Mouse (Mus musculus): ENCODE measurements around the gene Zfp882. TPM values are rescaled to one million over a fixed set of nuclear protein-coding genes. Genes with fewer than 3 reads are reported as not detected.
A peak's percentile ranks its signal among the peaks of the same experiment; 100 is the strongest.
"Not testable (repeated sequence)": the region's sequence is repeated elsewhere in the genome, so short reads cannot be mapped to it uniquely, and the experiment has no call there.

Zfp882 gene
- total and polyA plus RNA-seq, 3 experiments: 12.4 to 16.1 TPM; not detected in 1

- TF ChIP-seq POLR2A (IDR thresholded peaks at IDR 0.05; ENCODE audit: control insufficient read depth in 1 of 2, insufficient read depth in 1 of 2, low read depth in 1 of 2, low read length in 2 of 2, poor library complexity in 1 of 2): no peak
- TF ChIP-seq MYB (IDR thresholded peaks at IDR 0.05; ENCODE audit: low read depth, low read length): peak; percentile 44; the same call in 1 of the 2 replicates
- no peak for TF ChIP-seq E2F4 (IDR thresholded peaks at IDR 0.05; ENCODE audit: borderline replicate concordance, low read depth, low read length)
- TF ChIP-seq ETS1 (IDR thresholded peaks at IDR 0.05; ENCODE audit: low read depth, low read length): peak; percentile 80
- peak; percentile 78 for TF ChIP-seq GATA1 (IDR thresholded peaks at IDR 0.05; ENCODE audit: low read depth, low read length)
- no peak for TF ChIP-seq POLR2AphosphoS2 (IDR thresholded peaks at IDR 0.05; ENCODE audit: low read length)
- peak; percentile 67 for TF ChIP-seq GABPA (IDR thresholded peaks at IDR 0.05; ENCODE audit: low read depth, low read length)
- TF ChIP-seq MYC (IDR thresholded peaks at IDR 0.05; ENCODE audit: low read depth, low read length): peak; percentile 53; the same call in 1 of the 2 replicates
- no peak for TF ChIP-seq UBTF (IDR thresholded peaks at IDR 0.05; ENCODE audit: borderline replicate concordance, insufficient read depth, low read depth, low read length)
- TF ChIP-seq ZNF384 (IDR thresholded peaks at IDR 0.05; ENCODE audit: low read depth, low read length): no peak
- TF ChIP-seq MAZ (IDR thresholded peaks at IDR 0.05; ENCODE audit: low read depth, low read length): no peak
- peak; percentile 84 for TF ChIP-seq TAL1 (IDR thresholded peaks at IDR 0.05; ENCODE audit: low read length)
- no peak for TF ChIP-seq CHD2 (IDR thresholded peaks at IDR 0.05; ENCODE audit: low read length)
- 0 out of 2 replicates have a peak, but pooled peaks have one; percentile 39 for TF ChIP-seq JUND (IDR thresholded peaks at IDR 0.05; ENCODE audit: low read depth, low read length)
- TF ChIP-seq ZC3H11A (IDR thresholded peaks at IDR 0.05; ENCODE audit: low read depth, low read length): no peak
These were observed 19.4 kb downstream of the Zfp882 start (continued) for GRCm38 (mm10) chr8:71927779-71928178.

- not testable (repeated sequence) for H3K4me3 ChIP-seq (ENCODE audit: control insufficient read depth in 1 of 2, insufficient read depth in 1 of 2, low read depth in 2 of 2, low read length in 2 of 2); H3K9ac ChIP-seq (ENCODE audit: control insufficient read depth, low read depth, low read length, poor library complexity, severe bottlenecking); DNase-seq (ENCODE audit: low read depth, low spot score); H3K27me3 ChIP-seq (ENCODE audit: control insufficient read depth in 1 of 2, insufficient read depth in 2 of 2, low read length in 2 of 2); H3K9me3 ChIP-seq (replicated peaks; ENCODE audit: insufficient read depth, low read length); H3K27ac ChIP-seq (ENCODE audit: control insufficient read depth, low read depth, low read length); H3K79me2 ChIP-seq (ENCODE audit: control insufficient read depth, insufficient read depth, low read length, poor library complexity)
- peak; percentile 77 for TF ChIP-seq TBP (IDR thresholded peaks at IDR 0.05; ENCODE audit: low read depth, low read length)
- Histone ChIP-seq H3K4me1 (ENCODE audit: control insufficient read depth in 1 of 2, insufficient read depth in 2 of 2, low read length in 2 of 2) (peaks cover 6 to 15% of the 10 kb centered on the region in 2 experiments), H3K36me3 (ENCODE audit: control insufficient read depth in 1 of 2, insufficient read depth in 2 of 2, low read length in 2 of 2) (peaks cover 1 to 11% of the 10 kb centered on the region in 2 experiments; a peak in 3 of 4 replicates)
These were observed 29.6 kb downstream of the Zfp882 start for GRCm38 (mm10) chr8:71938037-71938436.

DNA sequence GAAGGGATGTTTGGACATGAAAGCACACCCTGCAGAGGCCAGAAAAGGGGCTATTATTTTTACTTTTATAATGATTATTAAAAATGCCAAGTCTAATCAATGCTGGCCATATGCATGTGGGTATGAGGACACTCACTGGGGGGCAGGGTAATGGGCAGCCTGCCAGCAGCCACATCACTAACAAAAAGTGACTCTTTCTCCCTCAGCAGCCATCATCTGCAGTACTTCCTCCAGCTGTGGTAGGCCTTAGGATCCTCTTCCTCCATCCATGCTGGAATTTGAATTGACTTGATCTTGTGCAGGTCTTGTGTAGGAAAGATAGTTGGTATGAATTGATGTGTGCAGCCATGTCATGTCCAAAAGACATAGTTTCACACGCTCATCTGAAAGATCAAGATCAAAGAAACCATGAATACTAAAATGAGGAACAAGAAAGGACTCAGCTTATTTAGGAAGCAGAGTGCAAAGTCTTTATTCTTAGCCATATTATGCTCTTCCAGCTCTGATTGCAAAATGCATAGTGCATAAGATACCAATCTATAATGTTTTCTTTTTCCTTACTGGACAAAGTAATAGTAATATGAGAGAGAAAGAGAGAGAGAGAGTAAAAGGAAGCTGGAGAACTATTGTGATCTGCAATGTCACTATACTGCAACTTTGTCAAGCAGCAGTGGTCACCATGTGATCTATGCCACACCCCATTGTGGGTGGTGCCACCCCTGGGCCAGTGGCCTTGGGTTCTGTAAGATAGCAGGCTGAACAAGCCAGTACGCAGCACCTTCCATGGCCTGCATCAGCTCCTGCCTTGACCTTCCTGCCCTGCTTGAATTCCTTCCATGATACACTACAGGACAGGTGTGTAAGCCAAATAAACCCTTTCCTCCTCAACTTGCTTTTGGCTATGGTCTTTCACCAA lies 32.1 kb downstream of the Zfp882 start:
- Histone ChIP-seq H3K36me3 (ENCODE audit: control insufficient read depth in 1 of 2, insufficient read depth in 2 of 2, low read length in 2 of 2) (peaks cover 0 to 11% of the 10 kb centered on the region in 2 experiments; a peak in 2 of 4 replicates), H3K9me3 (replicated peaks; ENCODE audit: insufficient read depth, low read length) (no peaks in the 10 kb centered on the region), H3K27ac (ENCODE audit: control insufficient read depth, low read depth, low read length) (peak overlapping the region; percentile 65), H3K9ac (ENCODE audit: control insufficient read depth, low read depth, low read length, poor library complexity, severe bottlenecking) (no peak overlapping the region), H3K79me2 (ENCODE audit: control insufficient read depth, insufficient read depth, low read length, poor library complexity) (no peaks in the 10 kb centered on the region), H3K4me3 (ENCODE audit: control insufficient read depth in 1 of 2, insufficient read depth in 1 of 2, low read depth in 2 of 2, low read length in 2 of 2) (peak overlapping the region in 1 of 2 experiments; percentile 31; a peak in 1 of 4 replicates), H3K4me1 (ENCODE audit: control insufficient read depth in 1 of 2, insufficient read depth in 2 of 2, low read length in 2 of 2) (peaks cover 6 to 15% of the 10 kb centered on the region in 2 experiments), H3K27me3 (ENCODE audit: control insufficient read depth in 1 of 2, insufficient read depth in 2 of 2, low read length in 2 of 2) (no peaks in the 10 kb centered on the region)
- peak; percentile 82 for DNase-seq (ENCODE audit: low read depth, low spot score)
- TF ChIP-seq GABPA (IDR thresholded peaks at IDR 0.05; ENCODE audit: low read depth, low read length) (no peak), MAX (IDR thresholded peaks at IDR 0.05; ENCODE audit: low read length) (peak; percentile 53; the same call in 1 of the 2 replicates), POLR2AphosphoS2 (IDR thresholded peaks at IDR 0.05; ENCODE audit: low read length) (no peak), TBP (IDR thresholded peaks at IDR 0.05; ENCODE audit: low read depth, low read length) (0 out of 2 replicates have a peak, but pooled peaks have one; percentile 6), SIN3A (IDR thresholded peaks at IDR 0.05; ENCODE audit: low read length) (peak; percentile 52), RCOR1 (IDR thresholded peaks at IDR 0.05; ENCODE audit: low read depth, low read length) (no peak), POLR2AphosphoS5 (IDR thresholded peaks at IDR 0.05; ENCODE audit: borderline replicate concordance, low read depth, low read length) (no peak), UBTF (IDR thresholded peaks at IDR 0.05; ENCODE audit: borderline replicate concordance, insufficient read depth, low read depth, low read length) (no peak), USF1 (IDR thresholded peaks at IDR 0.05; ENCODE audit: low read depth, low read length) (peak; percentile 81), MXI1 (IDR thresholded peaks at IDR 0.05; ENCODE audit: low read depth, low read length) (no peak; the same call in 1 of the 2 replicates), SMC3 (IDR thresholded peaks at IDR 0.05; ENCODE audit: low read depth, low read length) (no peak), ETS1 (IDR thresholded peaks at IDR 0.05; ENCODE audit: low read depth, low read length) (peak; percentile 62), CHD2 (IDR thresholded peaks at IDR 0.05; ENCODE audit: low read length) (no peak), MAZ (IDR thresholded peaks at IDR 0.05; ENCODE audit: low read depth, low read length) (no peak), MYB (IDR thresholded peaks at IDR 0.05; ENCODE audit: low read depth, low read length) (no peak), E2F4 (IDR thresholded peaks at IDR 0.05; ENCODE audit: borderline replicate concordance, low read depth, low read length) (no peak), MAFK (IDR thresholded peaks at IDR 0.05; ENCODE audit: borderline replicate concordance, low read depth, low read length) (no peak), EP300 (IDR thresholded peaks at IDR 0.05; ENCODE audit: low read depth in 1 of 2, low read length in 2 of 2) (peak; percentile 3 to 14; a peak in 2 of 4 replicates), GATA1 (IDR thresholded peaks at IDR 0.05; ENCODE audit: low read depth, low read length) (no peak; the same call in 1 of the 2 replicates), ELF1 (IDR thresholded peaks at IDR 0.05; ENCODE audit: low read depth, low read length) (no peak)

Data from MEL (cell line).